Mouse (Mus musculus) liver, postnatal 0 days (tissue): ENCODE data around the gene Hmga1.

ENCODE experiments used
- CTCF ChIP-seq: sonication (generic); IDR thresholded peaks from 2 replicates; pipeline ENCODE4 v1.5.1; 2016; ENCODE audit warnings: antibody characterized with exemption, low read depth
- EP300 ChIP-seq: IDR thresholded peaks from 2 replicates; pipeline ENCODE4 v1.6.1; 2016; ENCODE audit warnings: antibody characterized with exemption, low read depth, mild to moderate bottlenecking

DNA sequence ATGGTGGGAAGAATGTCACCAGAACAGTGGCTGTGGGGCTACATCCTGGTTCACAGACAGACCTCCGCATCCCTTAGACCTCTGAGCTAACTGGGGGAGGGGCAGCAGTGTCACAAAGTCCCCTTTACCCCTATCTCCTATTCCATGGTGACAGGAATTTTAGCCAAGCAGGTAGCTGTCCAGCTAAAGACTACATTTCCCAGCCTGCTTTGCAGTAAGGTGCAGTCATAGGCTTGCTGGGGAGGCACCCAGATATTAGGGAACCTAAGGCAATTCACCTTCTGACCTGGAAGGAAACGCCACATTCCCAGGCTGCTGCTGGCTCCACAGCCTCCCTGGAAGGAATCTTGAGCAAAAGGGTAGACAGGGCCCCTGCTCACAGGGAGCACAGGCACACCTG, 15.0 kb upstream of the Hmga1 start:
- TF ChIP-seq CTCF (no peak), EP300 (no peak)
